Mouse (Mus musculus) neutrophil, adult 59 days (primary cell): ENCODE data around the gene S100a4. TPM values are rescaled to one million over a fixed set of nuclear protein-coding genes. Genes with fewer than 3 reads are reported as not detected.

ENCODE experiments used
- total RNA-seq, 2 experiments: library from RNA; stranded (reverse); gene quantifications; 1 replicate in 1 of 2; 2 replicates in 1 of 2; pipeline ENCODE4 v1.2.4; 2023

The S100a4 gene
- total RNA-seq, result 100 to 1,000 TPM; 261 to 505 TPM

GRCm38 (mm10) chr3:90603623-90604022, at the start of gene S100a4:
Gene S100a4, plus strand, starts transcription at chr3:90603771.

DNA sequence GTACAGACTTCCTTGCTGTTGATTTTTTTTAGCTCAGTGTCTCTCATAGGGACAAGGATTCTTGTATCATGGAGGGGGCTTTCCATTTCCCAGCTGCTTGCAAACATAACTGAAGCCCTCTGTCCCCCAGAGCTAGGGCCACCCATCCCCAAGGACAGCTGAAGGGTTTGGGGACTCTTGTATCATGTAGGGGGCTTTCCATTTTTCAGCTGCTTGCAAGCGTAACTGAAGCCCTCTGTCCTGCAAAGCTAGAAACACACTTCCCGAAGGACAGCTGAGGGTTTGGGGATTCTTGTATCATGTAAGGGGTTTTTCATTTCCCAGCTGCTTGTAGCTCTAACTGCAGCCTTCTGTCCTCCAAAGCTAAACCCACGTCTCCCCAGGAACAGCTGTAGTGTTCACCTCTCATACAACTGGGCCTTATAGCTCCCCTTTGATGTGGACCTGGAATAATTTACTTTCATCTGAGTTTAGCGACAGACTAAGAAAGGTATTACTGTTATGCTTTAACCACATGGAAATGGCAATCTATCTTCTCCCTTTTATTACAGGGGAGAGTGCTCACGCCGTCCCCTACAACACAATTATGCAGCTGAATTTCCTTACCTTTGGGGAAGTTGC, 43.5 kb upstream of the S100a4 start, which contains the start of gene S100a3:
S100a3 (plus strand) TSS at position 571 of the 621 bp plus-strand sequence.

GRCm38 (mm10) chr3:90589947-90590346, 13.6 kb upstream of the S100a4 start, which contains the start of gene S100a2:
Gene S100a2, plus strand, starts transcription at chr3:90590247.

GRCm38 (mm10) chr3:90601486-90602110, 2.0 kb upstream of the S100a4 start, which contains the start of gene Gm42674:
Gene Gm42674, plus strand, starts transcription at chr3:90601904.

GRCm38 (mm10) chr3:90608223-90608622, 4.7 kb downstream of the S100a4 start, which contains the start of gene S100a5:
Gene S100a5, plus strand, starts transcription at chr3:90608523.

GRCm38 (mm10) chr3:90612728-90613291, 9.2 kb downstream of the S100a4 start, which contains the start of gene S100a6:
Gene S100a6, plus strand, starts transcription at chr3:90612882.

GRCm38 (mm10) chr3:90653717-90654116, 50.1 kb downstream of the S100a4 start, which contains the start of gene S100a7a:
Gene S100a7a, plus strand, starts transcription at chr3:90654017.

Other genes starting within 250 kb of the S100a4 start
- gene Slc27a3, start 213.8 kb upstream of the S100a4 start, total RNA-seq, result 1 to 10 TPM; 1.3 to 1.6 TPM
- gene Ints3, start 170.1 kb upstream of the S100a4 start, total RNA-seq, result 10 to 100 TPM; 41.6 to 47.1 TPM
- under 1 TPM; 0.24 to 0.53 TPM for gene Npr1, start 137.9 kb upstream of the S100a4 start, total RNA-seq
- gene Ilf2, start 127.6 kb upstream of the S100a4 start, total RNA-seq, result 10 to 100 TPM; 48.3 to 54.9 TPM
- gene Snapin, start 112.7 kb upstream of the S100a4 start, total RNA-seq, result 10 to 100 TPM; 29.9 to 34.6 TPM
- 10 to 100 TPM; 71.9 to 85.5 TPM for gene Chtop, start 94.3 kb upstream of the S100a4 start, total RNA-seq
- 10 to 100 TPM; 20.7 to 24.0 TPM for gene S100a1, start 89.4 kb upstream of the S100a4 start, total RNA-seq
- 10 to 100 TPM; 37.9 to 38.8 TPM for gene S100a13, start 89.3 kb upstream of the S100a4 start, total RNA-seq
- under 1 TPM in 1 of 2 experiments, not detected in 1; 0.69 TPM for gene S100a14, start 76.9 kb upstream of the S100a4 start, total RNA-seq
- gene S100a16, start 66.5 kb upstream of the S100a4 start, total RNA-seq, result not detected
- 1 to 10 TPM; 5.8 to 6.8 TPM for gene S100a3, start 43.2 kb upstream of the S100a4 start, total RNA-seq
- gene S100a2, start 13.5 kb upstream of the S100a4 start, total RNA-seq, result 1 to 10 TPM; 1.6 to 3.5 TPM
- gene Gm42674, start 1.9 kb upstream of the S100a4 start, total RNA-seq, result not detected
- gene S100a5, start 4.8 kb downstream of the S100a4 start, total RNA-seq, result not detected
- 1,000 to 10,000 TPM; 1,472 to 1,540 TPM for gene S100a6, start 9.1 kb downstream of the S100a4 start, total RNA-seq
- 1 to 10 TPM; 1.4 to 1.6 TPM for gene S100a7a, start 50.2 kb downstream of the S100a4 start, total RNA-seq
- over 10,000 TPM; 44,455 to 51,539 TPM for gene S100a8, start 65.2 kb downstream of the S100a4 start, total RNA-seq
- over 10,000 TPM; 52,893 to 61,962 TPM for gene S100a9, start 92.0 kb downstream of the S100a4 start, total RNA-seq
- gene Pglyrp4, start 123.1 kb downstream of the S100a4 start, total RNA-seq, result 1 to 10 TPM in 1 of 2 experiments, under 1 TPM in 1; 0.55 to 1.7 TPM
- gene Gm5849, start 174.1 kb downstream of the S100a4 start, total RNA-seq, result not detected